Mouse (Mus musculus) embryonic facial prominence, embryonic 11.5 days (tissue): ENCODE results near the gene Bcl2l10. TPM values are rescaled to one million over a fixed set of nuclear protein-coding genes. Genes with fewer than 3 reads are reported as not detected.
A peak's percentile ranks its signal among the peaks of the same experiment; 100 is the strongest.
"Not testable (repeated sequence)": the region's sequence is repeated elsewhere in the genome, so short reads cannot be mapped to it uniquely, and the experiment has no call there.

Source experiments
- ATAC-seq: fragments of 200-750 bp; cut with Nextera tagmentation; replicated peaks from 2 replicates; pipeline ENCODE4 v1.8.0; 2017; ENCODE audit warnings: low read depth; ENCODE audit not compliant: insufficient number of reproducible peaks, low FRiP score, low TSS enrichment
- DNase-seq: peaks from one replicate; pipeline ENCODE4 v3.0.0-alpha.2; 2015; ENCODE audit warnings: low spot score
- H3K27ac ChIP-seq: fragments of 300-500 bp; sonication (generic); replicated peaks from 2 replicates; pipeline ENCODE4 v1.5.1; 2014; ENCODE audit warnings: mild to moderate bottlenecking, low read depth, low read length, control low read depth
- H3K27me3 ChIP-seq: fragments of 300-500 bp; sonication (generic); 2 replicates; pipeline ENCODE4 v1.6.1; 2014; ENCODE audit warnings: mild to moderate bottlenecking, low read length, moderate library complexity, mixed read lengths; ENCODE audit not compliant: control insufficient read depth, insufficient read depth
- H3K36me3 ChIP-seq: fragments of 300-500 bp; sonication (generic); replicated peaks from 2 replicates; pipeline ENCODE4 v1.6.1; 2014; ENCODE audit warnings: low read depth, mild to moderate bottlenecking, low read length, moderate library complexity, mixed read lengths; ENCODE audit not compliant: control insufficient read depth, insufficient read depth
- H3K4me1 ChIP-seq: fragments of 300-500 bp; sonication (generic); 2 replicates; pipeline ENCODE4 v1.6.1; 2014; ENCODE audit warnings: low read length, mixed read lengths; ENCODE audit not compliant: control insufficient read depth, insufficient read depth
- H3K4me2 ChIP-seq: fragments of 300-500 bp; sonication (generic); 2 replicates; pipeline ENCODE4 v1.6.1; 2014; ENCODE audit warnings: low read depth, mild to moderate bottlenecking, control low read depth, low read length, moderate library complexity
- H3K4me3 ChIP-seq: fragments of 300-500 bp; sonication (generic); 2 replicates; pipeline ENCODE4 v1.5.1; 2014; ENCODE audit warnings: low read depth, low read length, control low read depth
- H3K9ac ChIP-seq: fragments of 300-500 bp; sonication (generic); replicated peaks from 2 replicates; pipeline ENCODE4 v1.6.1; 2014; ENCODE audit warnings: mild to moderate bottlenecking, control low read depth, low read length
- H3K9me3 ChIP-seq: fragments of 300-500 bp; sonication (generic); replicated peaks from 2 replicates; pipeline ENCODE4 v1.6.1; 2016; ENCODE audit warnings: mild to moderate bottlenecking, low read length, inconsistent platforms, mixed read lengths; ENCODE audit not compliant: control insufficient read depth
- WGBS: fragments of 180-500 bp; shearing (Covaris S2); extraction: QIAGEN DNeasy Blood & Tissue Kit; methylation state at CpG from one replicate; pipeline ENCODE4 v1.1.7; 2014; 5-methylcytosine and 5-hydroxymethylcytosine counted together
- polyA plus RNA-seq: library from polyadenylated mRNA; unstranded; fragments of >200 nt; fragmentation: Nextera tagmentation; extraction: Ambion mirVana; gene quantifications from 2 replicates; pipeline ENCODE4 v1.2.1, GENCODE M21; 2014

The Bcl2l10 gene
- polyA plus RNA-seq, 1 experiment from 2014 or later: not detected

DNA sequence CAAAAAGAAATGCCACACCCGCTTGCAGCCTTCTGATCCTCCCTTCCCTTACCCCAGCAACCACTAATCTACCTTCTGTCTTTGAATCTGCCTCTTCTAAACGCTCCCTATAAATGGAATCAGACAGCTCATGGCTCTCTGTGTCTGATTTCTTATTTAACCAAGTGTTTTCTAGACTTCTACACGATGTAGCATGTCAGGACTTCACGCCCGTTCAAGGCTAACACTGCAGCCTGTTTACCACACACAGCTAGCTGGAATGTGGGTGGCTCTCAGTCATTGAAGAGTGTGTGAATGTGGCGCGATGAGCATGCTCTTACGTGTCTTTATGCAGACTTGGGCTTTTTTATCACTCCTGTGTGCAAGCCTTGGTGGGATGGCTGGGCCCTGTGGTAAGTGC, 5.5 kb downstream of the Bcl2l10 start:
- Histone ChIP-seq H3K4me1 (no peaks in the 10 kb centered on the region), H3K9me3 (no peaks in the 10 kb centered on the region), H3K4me3 (no peak overlapping the region), H3K9ac (no peak overlapping the region), H3K4me2 (no peak overlapping the region), H3K36me3 (no peaks in the 10 kb centered on the region), H3K27ac (no peak overlapping the region), H3K27me3 (no peaks in the 10 kb centered on the region)
- ATAC-seq (no peak), DNase-seq (peak; percentile 4)
- WGBS: 71% methylated on average over 8 of the region's 8 CpGs

DNA sequence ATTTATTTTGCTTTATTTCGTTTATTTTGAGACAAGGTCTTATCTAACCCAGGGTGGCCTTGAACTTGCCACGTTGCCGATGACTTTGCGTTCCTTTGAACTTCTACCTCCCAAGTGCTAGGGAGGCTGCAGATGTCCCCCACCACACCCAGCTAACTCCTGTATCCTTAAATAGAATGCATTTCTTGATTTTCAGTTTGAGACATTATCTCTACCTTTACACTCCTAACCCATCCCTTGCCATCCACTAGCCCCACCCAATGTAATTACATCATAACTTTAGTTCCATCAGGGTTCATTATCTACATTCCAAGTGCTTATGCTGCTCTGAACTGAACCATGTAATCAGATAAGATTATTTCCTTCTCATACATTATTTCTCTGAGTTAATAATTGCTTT, 8.2 kb downstream of the Bcl2l10 start:
- Histone ChIP-seq H3K27me3 (no peaks in the 10 kb centered on the region), H3K4me2 (no peak overlapping the region), H3K4me1 (no peaks in the 10 kb centered on the region), H3K9me3 (no peaks in the 10 kb centered on the region), H3K9ac (no peak overlapping the region), H3K4me3 (no peak overlapping the region), H3K36me3 (no peaks in the 10 kb centered on the region), H3K27ac (no peak overlapping the region)
- 85% methylated on average over 4 of the region's 4 CpGs for WGBS
- no peak for DNase-seq
- no peak for ATAC-seq

DNA sequence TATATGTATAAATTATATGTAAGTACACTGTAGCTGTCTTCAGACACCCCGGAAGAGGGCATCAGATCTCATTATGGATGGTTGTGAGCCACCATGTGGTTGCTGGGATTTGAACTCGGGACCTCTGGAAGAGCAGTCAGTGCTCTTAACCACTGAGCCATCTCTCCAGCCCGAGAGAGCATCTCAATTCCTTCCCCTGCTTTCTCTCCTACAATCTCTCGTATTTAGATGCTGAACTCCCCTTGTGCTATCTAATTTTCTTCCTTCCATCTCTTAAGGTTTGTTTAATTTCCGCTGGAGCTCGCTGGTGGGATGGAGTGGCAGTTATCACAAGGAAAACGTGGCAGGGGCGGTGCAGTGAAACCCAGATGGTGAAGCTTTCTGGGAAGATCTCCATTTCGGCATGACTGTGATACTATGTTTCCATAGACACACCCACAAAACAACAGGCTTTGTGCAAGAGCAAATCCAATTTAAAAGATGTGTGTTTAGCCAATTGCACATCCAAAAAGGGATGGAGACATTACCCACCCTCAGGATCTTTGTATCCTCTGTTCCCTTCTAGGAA, 9.6 kb downstream of the Bcl2l10 start:
- Histone ChIP-seq H3K27ac (no peak overlapping the region), H3K36me3 (no peaks in the 10 kb centered on the region), H3K9me3 (no peaks in the 10 kb centered on the region), H3K4me3 (no peak overlapping the region), H3K27me3 (no peaks in the 10 kb centered on the region), H3K9ac (no peak overlapping the region), H3K4me2 (no peak overlapping the region), H3K4me1 (no peaks in the 10 kb centered on the region)
- ATAC-seq: no peak
- no peak for DNase-seq
- 75% methylated on average over 9 of the region's 9 CpGs for WGBS

DNA sequence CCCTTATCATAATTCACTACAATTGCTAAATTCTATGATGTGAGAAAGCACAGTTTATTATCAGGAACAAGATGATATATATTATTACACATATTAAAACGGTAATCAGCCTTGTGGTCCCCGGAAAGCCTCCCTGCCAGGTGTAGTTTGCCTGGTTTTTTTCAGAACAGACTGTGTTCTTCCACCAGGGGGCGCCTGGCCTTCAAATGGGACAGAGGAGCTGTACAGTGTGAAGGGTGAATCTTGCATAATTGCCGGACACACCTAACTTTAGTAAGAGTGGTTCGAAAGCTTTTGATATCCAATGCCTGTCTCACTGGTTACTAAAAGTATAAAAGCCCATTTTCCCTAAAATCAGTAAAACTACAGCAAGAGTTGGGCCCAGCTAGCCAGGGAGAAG, 14.1 kb downstream of the Bcl2l10 start:
- Histone ChIP-seq H3K9me3 (no peaks in the 10 kb centered on the region), H3K9ac (no peak overlapping the region), H3K4me3 (no peak overlapping the region), H3K4me1 (no peaks in the 10 kb centered on the region), H3K36me3 (no peaks in the 10 kb centered on the region), H3K27me3 (no peaks in the 10 kb centered on the region), H3K4me2 (no peak overlapping the region), H3K27ac (no peak overlapping the region)
- 40% methylated on average over 5 of the region's 5 CpGs for WGBS
- ATAC-seq (no peak), DNase-seq (peak; percentile 77)

DNA sequence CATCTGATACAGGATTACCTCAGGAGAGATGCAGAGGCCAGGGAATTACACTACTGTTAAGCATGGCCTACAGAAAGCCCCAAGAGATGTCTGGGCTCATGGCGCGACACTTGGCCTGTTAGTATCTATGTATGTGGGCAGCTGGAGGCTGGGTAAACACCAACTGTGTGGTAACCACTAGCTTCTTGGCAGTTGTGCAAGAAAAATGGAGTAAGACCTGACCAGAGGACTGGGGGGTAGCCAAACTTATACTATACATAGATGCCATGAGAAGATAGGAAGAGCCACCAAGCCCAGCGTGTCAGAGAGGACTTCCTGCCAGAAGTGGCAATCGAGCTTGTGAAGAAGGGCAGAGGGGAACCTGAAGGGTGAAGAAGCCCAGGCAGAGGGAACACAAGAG, 14.6 kb downstream of the Bcl2l10 start:
- Histone ChIP-seq H3K9ac (no peak overlapping the region), H3K9me3 (no peaks in the 10 kb centered on the region), H3K27ac (no peak overlapping the region), H3K4me1 (no peaks in the 10 kb centered on the region), H3K4me3 (no peak overlapping the region), H3K36me3 (no peaks in the 10 kb centered on the region), H3K4me2 (no peak overlapping the region), H3K27me3 (no peaks in the 10 kb centered on the region)
- ATAC-seq (no peak), DNase-seq (no peak)
- WGBS: 84% methylated on average over 4 of the region's 4 CpGs

DNA sequence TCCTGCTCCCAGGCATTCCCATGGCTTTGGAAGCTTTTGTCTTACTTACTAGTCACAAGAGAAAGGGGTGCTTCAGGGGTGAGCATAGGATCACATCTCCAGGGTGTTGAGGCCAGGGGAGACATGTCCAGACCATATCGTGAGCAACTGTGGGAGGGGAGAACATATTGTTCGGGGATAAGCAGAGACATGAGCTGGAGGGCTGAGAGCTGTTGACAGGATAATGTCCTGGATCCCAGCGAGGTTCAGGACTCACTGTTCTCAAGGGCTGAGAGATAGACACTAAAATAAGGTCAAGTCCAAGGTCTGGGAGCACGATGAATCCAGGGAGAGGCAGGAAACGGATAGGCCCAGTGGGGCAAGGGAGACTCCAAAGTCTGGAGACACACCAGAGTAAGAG, 15.4 kb downstream of the Bcl2l10 start:
- Histone ChIP-seq H3K4me1 (no peaks in the 10 kb centered on the region), H3K36me3 (no peaks in the 10 kb centered on the region), H3K9ac (no peak overlapping the region), H3K9me3 (no peaks in the 10 kb centered on the region), H3K4me2 (no peak overlapping the region), H3K4me3 (no peak overlapping the region), H3K27me3 (no peaks in the 10 kb centered on the region), H3K27ac (no peak overlapping the region)
- ATAC-seq (no peak), DNase-seq (no peak)
- WGBS: 72% methylated on average over 5 of the region's 5 CpGs

DNA sequence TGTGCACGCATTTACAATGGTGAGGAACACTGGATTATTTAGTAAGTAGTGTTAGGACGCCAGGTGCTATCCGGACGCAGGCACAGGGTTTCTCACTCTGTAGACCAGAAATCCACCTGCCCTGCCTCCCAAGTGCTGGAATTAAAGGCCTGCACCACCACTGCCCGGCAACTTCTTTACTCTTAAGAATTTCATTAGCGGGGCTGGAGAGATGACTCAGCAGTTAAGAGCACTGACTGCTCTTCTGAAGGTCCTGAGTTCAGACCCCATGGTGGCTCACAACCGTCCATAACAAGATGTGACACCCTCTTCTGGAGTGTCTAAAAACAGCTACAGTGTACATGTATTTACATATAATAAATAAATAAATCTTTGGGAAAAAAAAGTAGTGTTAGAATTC, 16.1 kb downstream of the Bcl2l10 start:
- not testable (repeated sequence) for H3K4me2 ChIP-seq, DNase-seq, H3K36me3 ChIP-seq, H3K4me3 ChIP-seq, H3K27ac ChIP-seq, H3K27me3 ChIP-seq, ATAC-seq, H3K4me1 ChIP-seq, H3K9me3 ChIP-seq, H3K9ac ChIP-seq
- WGBS: 68% methylated on average over 7 of the region's 7 CpGs

DNA sequence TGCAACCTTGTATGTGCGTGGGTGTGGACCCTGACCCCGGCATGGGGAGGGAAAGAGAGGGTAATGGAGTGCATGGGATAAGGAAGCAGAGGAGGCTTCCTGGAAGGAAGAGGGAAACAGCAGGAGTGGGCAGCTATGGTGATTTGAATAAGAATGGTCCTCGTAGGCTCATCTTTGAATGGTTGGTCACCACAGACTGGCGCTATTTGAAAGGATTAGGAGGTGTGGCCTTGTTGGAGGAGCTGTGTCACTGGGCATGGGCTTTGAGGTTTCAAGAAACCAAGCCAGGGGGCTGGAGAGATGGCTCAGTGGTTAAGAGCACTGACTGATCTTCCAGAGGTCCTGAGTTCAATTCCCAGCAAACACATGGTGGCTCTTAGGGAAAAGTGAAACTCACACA, 17.6 kb downstream of the Bcl2l10 start:
- Histone ChIP-seq H3K27ac (no peak overlapping the region), H3K4me2 (no peak overlapping the region), H3K9me3 (no peaks in the 10 kb centered on the region), H3K27me3 (no peaks in the 10 kb centered on the region), H3K4me3 (no peak overlapping the region), H3K4me1 (no peaks in the 10 kb centered on the region), H3K36me3 (no peaks in the 10 kb centered on the region), H3K9ac (no peak overlapping the region)
- 83% methylated on average over 4 of the region's 4 CpGs for WGBS
- DNase-seq (no peak), ATAC-seq (no peak)
